ENCODE assay signal across 7 mouse cellular contexts in genomic region chr8:104076541-104077412, GRCm38 (mm10). TPM values are rescaled to one million over a fixed set of nuclear protein-coding genes. Genes with fewer than 3 reads are reported as not detected.
DNase-seq lines count a peak whose midpoint lies in the region; ATAC-seq and TF ChIP-seq lines count a peak whose summit lies in the region.

No protein-coding gene starts in this region.

- TF ChIP-seq POLR2A in brain, embryonic 14.5 days (IDR thresholded peaks at IDR 0.05; ENCODE audit: borderline replicate concordance, extremely low read depth, insufficient read depth, insufficient read length, poor library complexity, severe bottlenecking) = no peak

- H3K27ac ChIP-seq in neural tube, embryonic 13.5 days (replicated peaks) = no peak overlapping the region
- no peak overlapping the region for H3K27ac ChIP-seq in forebrain, embryonic 14.5 days (ENCODE audit: low read depth, low read length)
- H3K27ac ChIP-seq in kidney, embryonic 15.5 days = no peak overlapping the region
- no peak overlapping the region for H3K27ac ChIP-seq in lung, postnatal 0 days (ENCODE audit: low read length)

- no peak for DNase-seq in neural tube, embryonic 10.5 days (ENCODE audit: extremely low spot score, low spot score)
- DNase-seq in brain, embryonic 14.5 days (ENCODE audit: low read depth) = peak; percentile 83
- peak; percentile 78 for DNase-seq in forebrain, embryonic 14.5 days (ENCODE audit: low spot score)
- DNase-seq in lung, postnatal 0 days (ENCODE audit: low spot score) = peak; percentile 70
- no peak for DNase-seq in thymus, postnatal 36 days

- TF ChIP-seq CTCF in brain, embryonic 14.5 days (IDR thresholded peaks at IDR 0.05; ENCODE audit: borderline replicate concordance, extremely low read depth, insufficient read depth, insufficient read length) = peak; percentile 32; the same call in 1 of the 2 replicates
- TF ChIP-seq CTCF in lung, postnatal 0 days (IDR thresholded peaks at IDR 0.05) = peak; percentile 69

- ATAC-seq in neural tube, embryonic 13.5 days (ENCODE audit: low read depth) = peak; percentile 78; the same call in 1 of the 2 replicates
- peak; percentile 83 for ATAC-seq in forebrain, embryonic 14.5 days
- ATAC-seq in kidney, embryonic 15.5 days (replicated peaks; ENCODE audit: low FRiP score) = 0 out of 2 replicates have a peak, but pooled peaks have one; percentile 9
- peak; percentile 69 for ATAC-seq in lung, postnatal 0 days

- H3K4me1 ChIP-seq in neural tube, embryonic 13.5 days (replicated peaks) = peaks cover 16% of the 10 kb centered on the region
- H3K4me1 ChIP-seq in forebrain, embryonic 14.5 days (ENCODE audit: control insufficient read depth, insufficient read depth, low read length) = peaks cover 2% of the 10 kb centered on the region; the same call in 1 of the 2 replicates
- peaks cover 6% of the 10 kb centered on the region for H3K4me1 ChIP-seq in kidney, embryonic 15.5 days
- no peaks in the 10 kb centered on the region; the same call in 1 of the 2 replicates for H3K4me1 ChIP-seq in lung, postnatal 0 days (ENCODE audit: insufficient read depth, low read depth, low read length)

- H3K4me2 ChIP-seq in neural tube, embryonic 13.5 days = no peak overlapping the region
- no peak overlapping the region for H3K4me2 ChIP-seq in forebrain, embryonic 14.5 days (ENCODE audit: low read length)
- peak overlapping the region; percentile 45 for H3K4me2 ChIP-seq in kidney, embryonic 15.5 days
- H3K4me2 ChIP-seq in lung, postnatal 0 days (replicated peaks; ENCODE audit: low read depth, low read length) = peak overlapping the region; percentile 38

- H3K9ac ChIP-seq in neural tube, embryonic 13.5 days = no peak overlapping the region
- no peak overlapping the region for H3K9ac ChIP-seq in forebrain, embryonic 14.5 days (ENCODE audit: low read length)
- no peak overlapping the region for H3K9ac ChIP-seq in kidney, embryonic 15.5 days
- no peak overlapping the region for H3K9ac ChIP-seq in lung, postnatal 0 days (replicated peaks; ENCODE audit: low read depth)

- no peaks in the 10 kb centered on the region for H3K9me3 ChIP-seq in neural tube, embryonic 13.5 days
- no peaks in the 10 kb centered on the region for H3K9me3 ChIP-seq in forebrain, embryonic 14.5 days (replicated peaks; ENCODE audit: control insufficient read depth, low read length)
- no peaks in the 10 kb centered on the region for H3K9me3 ChIP-seq in kidney, embryonic 15.5 days (replicated peaks)
- no peaks in the 10 kb centered on the region for H3K9me3 ChIP-seq in lung, postnatal 0 days (ENCODE audit: low read length)

- H3K36me3 ChIP-seq in neural tube, embryonic 13.5 days = no peaks in the 10 kb centered on the region
- no peaks in the 10 kb centered on the region for H3K36me3 ChIP-seq in forebrain, embryonic 14.5 days (ENCODE audit: control insufficient read depth, insufficient read depth, low read length)
- no peaks in the 10 kb centered on the region for H3K36me3 ChIP-seq in kidney, embryonic 15.5 days
- no peaks in the 10 kb centered on the region for H3K36me3 ChIP-seq in lung, postnatal 0 days (ENCODE audit: insufficient read depth, low read length)

- no peak for TF ChIP-seq EP300 in lung, postnatal 0 days (IDR thresholded peaks at IDR 0.05)

- WGBS in neural tube, embryonic 13.5 days = 24% methylated on average over 8 of the region's 8 CpGs
- 19% methylated on average over 8 of the region's 8 CpGs for WGBS in forebrain, embryonic 14.5 days
- WGBS in kidney, embryonic 15.5 days = 26% methylated on average over 8 of the region's 8 CpGs
- WGBS in lung, postnatal 0 days = 11% methylated on average over 8 of the region's 8 CpGs

- no peaks in the 10 kb centered on the region for H3K27me3 ChIP-seq in neural tube, embryonic 13.5 days
- no peaks in the 10 kb centered on the region for H3K27me3 ChIP-seq in forebrain, embryonic 14.5 days (replicated peaks; ENCODE audit: control insufficient read depth, insufficient read depth, low read length)
- H3K27me3 ChIP-seq in kidney, embryonic 15.5 days = no peaks in the 10 kb centered on the region
- no peaks in the 10 kb centered on the region for H3K27me3 ChIP-seq in lung, postnatal 0 days (replicated peaks; ENCODE audit: insufficient read depth, low read length)

- no peak overlapping the region for H3K4me3 ChIP-seq in neural tube, embryonic 13.5 days
- no peak overlapping the region for H3K4me3 ChIP-seq in forebrain, embryonic 14.5 days (ENCODE audit: low read depth, low read length)
- H3K4me3 ChIP-seq in kidney, embryonic 15.5 days (replicated peaks) = no peak overlapping the region
- no peak overlapping the region for H3K4me3 ChIP-seq in lung, postnatal 0 days (ENCODE audit: low read depth, low read length)

RNA-seq across cellular contexts. Expression of gene Cdh5, which starts 24.6 kb away (rescaled TPM):
- 18.1 and 18.9 TPM in 2 replicates for polyA plus RNA-seq in neural tube, embryonic 13.5 days (2015; fragmentation: Nextera tagmentation; extraction: Ambion mirVana)
- 18.2 and 34.6 TPM in 2 replicates for polyA plus RNA-seq in brain, embryonic 14.5 days (2012; rRNA removed)
- polyA plus RNA-seq in forebrain, embryonic 14.5 days (2014; fragmentation: Nextera tagmentation; extraction: Ambion mirVana) = 13.6 and 13.7 TPM in 2 replicates
- 35.9 and 38.3 TPM in 2 replicates for polyA plus RNA-seq in kidney, embryonic 15.5 days (2015; fragmentation: Nextera tagmentation; extraction: Ambion mirVana)
- 99.0 and 100 TPM in 2 replicates for polyA plus RNA-seq in lung, postnatal 0 days (2015; fragmentation: Nextera tagmentation; extraction: Ambion mirVana)

Comparison
In these comparisons a context has a peak if more than half of its experiments do, and no peak if none do; other contexts are left out.
1. ATAC-seq: peak in every context shown above with its lines; median percentile 83 in forebrain, embryonic 14.5 days; 78 in neural tube, embryonic 13.5 days; 69 in lung, postnatal 0 days; 9 in kidney, embryonic 15.5 days.
2. H3K4me2 ChIP-seq: peak in kidney, embryonic 15.5 days (single experiment) and lung, postnatal 0 days (single experiment); none in neural tube, embryonic 13.5 days (single experiment) and forebrain, embryonic 14.5 days (single experiment).
3. DNase-seq: peak in brain, embryonic 14.5 days (single experiment), forebrain, embryonic 14.5 days (single experiment) and lung, postnatal 0 days (single experiment); none in neural tube, embryonic 10.5 days (single experiment) and thymus, postnatal 36 days (0 of 2).